Mouse (Mus musculus): Measurements from ENCODE around the gene Ptms. TPM values are rescaled to one million over a fixed set of nuclear protein-coding genes. Genes with fewer than 3 reads are reported as not detected.

The Ptms gene
- polyA plus RNA-seq, 1 experiment from 2014 or later: 707 TPM

GRCm38 (mm10) chr6:124931525-124932313 is 11.8 kb upstream of the Ptms start:
- ATAC-seq (ENCODE audit: low FRiP score) (peak; percentile 21; the same call in 1 of the 2 replicates), DNase-seq (ENCODE audit: low spot score) (peak; percentile 44)
- WGBS: under 1% methylated on average over 48 of the region's 48 CpGs
- peaks cover 11% of the 10 kb centered on the region for H3K4me1 ChIP-seq (replicated peaks; ENCODE audit: control insufficient read depth, insufficient read depth, low read length)
- peaks cover 38% of the 10 kb centered on the region for H3K36me3 ChIP-seq (replicated peaks; ENCODE audit: control insufficient read depth, insufficient read depth)
- H3K9ac ChIP-seq: peak overlapping the region; percentile 98
- H3K9me3 ChIP-seq (ENCODE audit: control insufficient read depth, low read length): no peaks in the 10 kb centered on the region
- H3K27ac ChIP-seq: peak overlapping the region; percentile 95
- H3K4me2 ChIP-seq (replicated peaks): peak overlapping the region; percentile 81
- H3K4me3 ChIP-seq (replicated peaks; ENCODE audit: low read length): peak overlapping the region; percentile 96
- H3K27me3 ChIP-seq (ENCODE audit: control insufficient read depth, insufficient read depth, low read length): no peaks in the 10 kb centered on the region

- 0% methylated on average over 49 of the region's 64 CpGs for WGBS
- peak within 1 kb of the TSS; percentile 96 for H3K4me3 ChIP-seq (replicated peaks; ENCODE audit: low read length)
- H3K36me3 ChIP-seq (replicated peaks; ENCODE audit: control insufficient read depth, insufficient read depth): peaks cover 31% of the 10 kb centered on the region
- H3K9me3 ChIP-seq (ENCODE audit: control insufficient read depth, low read length): no peaks in the 10 kb centered on the region
- H3K27me3 ChIP-seq (ENCODE audit: control insufficient read depth, insufficient read depth, low read length): no peaks in the 10 kb centered on the region
- H3K9ac ChIP-seq: peak within 1 kb of the TSS; percentile 98
- ATAC-seq (ENCODE audit: low FRiP score): peak; percentile 93
- peak within 1 kb of the TSS; percentile 81 for H3K4me2 ChIP-seq (replicated peaks)
- peaks cover 11% of the 10 kb centered on the region for H3K4me1 ChIP-seq (replicated peaks; ENCODE audit: control insufficient read depth, insufficient read depth, low read length)
- peak within 1 kb of the TSS; percentile 95 for H3K27ac ChIP-seq
- DNase-seq (ENCODE audit: low spot score): peak; percentile 99
Observed at GRCm38 (mm10) chr6:124930754-124931524, 11.0 kb upstream of the Ptms start, which contains the start of gene Mlf2. Mlf2 (plus strand) TSS chr6:124931386.

- ATAC-seq (ENCODE audit: low FRiP score) (no peak), DNase-seq (ENCODE audit: low spot score) (no peak)
- 34% methylated on average over 1 of the region's 1 CpGs for WGBS
- H3K27me3 ChIP-seq (ENCODE audit: control insufficient read depth, insufficient read depth, low read length): no peaks in the 10 kb centered on the region
- H3K4me2 ChIP-seq (replicated peaks): peak overlapping the region; percentile 81
- peaks cover 24% of the 10 kb centered on the region for H3K36me3 ChIP-seq (replicated peaks; ENCODE audit: control insufficient read depth, insufficient read depth)
- H3K27ac ChIP-seq: peak overlapping the region; percentile 95
- H3K4me1 ChIP-seq (replicated peaks; ENCODE audit: control insufficient read depth, insufficient read depth, low read length): peaks cover 11% of the 10 kb centered on the region
- peak overlapping the region; percentile 98 for H3K9ac ChIP-seq
- H3K9me3 ChIP-seq (ENCODE audit: control insufficient read depth, low read length): no peaks in the 10 kb centered on the region
- H3K4me3 ChIP-seq (replicated peaks; ENCODE audit: low read length): peak overlapping the region; percentile 96
Observed at GRCm38 (mm10) chr6:124930231-124930630, 10.3 kb upstream of the Ptms start.

GRCm38 (mm10) chr6:124925941-124926340 is 6.0 kb upstream of the Ptms start:
- DNase-seq (ENCODE audit: low spot score): no peak
- Histone ChIP-seq H3K9me3 (ENCODE audit: control insufficient read depth, low read length) (no peaks in the 10 kb centered on the region), H3K36me3 (replicated peaks; ENCODE audit: control insufficient read depth, insufficient read depth) (no peaks in the 10 kb centered on the region), H3K4me3 (replicated peaks; ENCODE audit: low read length) (no peak overlapping the region), H3K4me1 (replicated peaks; ENCODE audit: control insufficient read depth, insufficient read depth, low read length) (peaks cover 9% of the 10 kb centered on the region), H3K27ac (no peak overlapping the region), H3K4me2 (replicated peaks) (no peak overlapping the region), H3K27me3 (ENCODE audit: control insufficient read depth, insufficient read depth, low read length) (no peaks in the 10 kb centered on the region), H3K9ac (no peak overlapping the region)
- 57% methylated on average over 5 of the region's 5 CpGs for WGBS
- no peak for ATAC-seq (ENCODE audit: low FRiP score)

- DNase-seq (ENCODE audit: low spot score): no peak
- no peak overlapping the region for H3K9ac ChIP-seq
- no peaks in the 10 kb centered on the region for H3K36me3 ChIP-seq (replicated peaks; ENCODE audit: control insufficient read depth, insufficient read depth)
- 38% methylated on average over 12 of the region's 12 CpGs for WGBS
- H3K4me2 ChIP-seq (replicated peaks): no peak overlapping the region
- peaks cover 16% of the 10 kb centered on the region for H3K4me1 ChIP-seq (replicated peaks; ENCODE audit: control insufficient read depth, insufficient read depth, low read length)
- no peak for ATAC-seq (ENCODE audit: low FRiP score)
- no peak overlapping the region for H3K27ac ChIP-seq
- no peaks in the 10 kb centered on the region for H3K9me3 ChIP-seq (ENCODE audit: control insufficient read depth, low read length)
- H3K27me3 ChIP-seq (ENCODE audit: control insufficient read depth, insufficient read depth, low read length): no peaks in the 10 kb centered on the region
- H3K4me3 ChIP-seq (replicated peaks; ENCODE audit: low read length): no peak overlapping the region
Observed at GRCm38 (mm10) chr6:124925173-124925793, 5.4 kb upstream of the Ptms start.

GRCm38 (mm10) chr6:124921539-124921938 is 1.6 kb upstream of the Ptms start:
- no peak for ATAC-seq (ENCODE audit: low FRiP score)
- Histone ChIP-seq H3K4me3 (replicated peaks; ENCODE audit: low read length) (no peak overlapping the region), H3K36me3 (replicated peaks; ENCODE audit: control insufficient read depth, insufficient read depth) (no peaks in the 10 kb centered on the region), H3K4me1 (replicated peaks; ENCODE audit: control insufficient read depth, insufficient read depth, low read length) (peaks cover 31% of the 10 kb centered on the region), H3K9ac (no peak overlapping the region), H3K27ac (peak overlapping the region; percentile 100; the same call in 1 of the 2 replicates), H3K27me3 (ENCODE audit: control insufficient read depth, insufficient read depth, low read length) (no peaks in the 10 kb centered on the region), H3K4me2 (replicated peaks) (no peak overlapping the region), H3K9me3 (ENCODE audit: control insufficient read depth, low read length) (no peaks in the 10 kb centered on the region)
- DNase-seq (ENCODE audit: low spot score): no peak
- 49% methylated on average over 4 of the region's 4 CpGs for WGBS

GRCm38 (mm10) chr6:124920318-124921085 is 599 bp upstream of the Ptms start:
- Histone ChIP-seq H3K4me1 (replicated peaks; ENCODE audit: control insufficient read depth, insufficient read depth, low read length) (peaks cover 32% of the 10 kb centered on the region), H3K27ac (peak overlapping the region; percentile 100), H3K36me3 (replicated peaks; ENCODE audit: control insufficient read depth, insufficient read depth) (no peaks in the 10 kb centered on the region), H3K9ac (peak overlapping the region; percentile 57), H3K4me2 (replicated peaks) (peak overlapping the region; percentile 57), H3K9me3 (ENCODE audit: control insufficient read depth, low read length) (no peaks in the 10 kb centered on the region), H3K27me3 (ENCODE audit: control insufficient read depth, insufficient read depth, low read length) (no peaks in the 10 kb centered on the region), H3K4me3 (replicated peaks; ENCODE audit: low read length) (peak overlapping the region; percentile 96)
- 27% methylated on average over 9 of the region's 9 CpGs for WGBS
- DNase-seq (ENCODE audit: low spot score) (no peak), ATAC-seq (ENCODE audit: low FRiP score) (no peak)

- peak; percentile 48 for DNase-seq (ENCODE audit: low spot score)
Observed at GRCm38 (mm10) chr6:124918890-124919627, 844 bp downstream of the Ptms start.

More at GRCm38 (mm10) chr6:124918890-124919627, 844 bp downstream of the Ptms start:
- peaks cover 11% of the 10 kb centered on the region for H3K36me3 ChIP-seq (replicated peaks; ENCODE audit: control insufficient read depth, insufficient read depth)
- WGBS: 12% methylated on average over 13 of the region's 14 CpGs
- H3K4me3 ChIP-seq (replicated peaks; ENCODE audit: low read length): peak overlapping the region; percentile 96
- peaks cover 47% of the 10 kb centered on the region for H3K4me1 ChIP-seq (replicated peaks; ENCODE audit: control insufficient read depth, insufficient read depth, low read length)
- H3K4me2 ChIP-seq (replicated peaks): peak overlapping the region; percentile 57
- H3K27ac ChIP-seq: peak overlapping the region; percentile 100
- H3K9me3 ChIP-seq (ENCODE audit: control insufficient read depth, low read length): no peaks in the 10 kb centered on the region
- H3K27me3 ChIP-seq (ENCODE audit: control insufficient read depth, insufficient read depth, low read length): no peaks in the 10 kb centered on the region
- H3K9ac ChIP-seq: peak overlapping the region; percentile 100
- no peak for ATAC-seq (ENCODE audit: low FRiP score)

Measured in hindbrain, embryonic 14.5 days (tissue).